Mouse (Mus musculus) spleen, adult 2 months (tissue): ENCODE measurements around the gene Cfl1. TPM values are rescaled to one million over a fixed set of nuclear protein-coding genes. Genes with fewer than 3 reads are reported as not detected.

Source experiments
- DNase-seq, 2 experiments: peaks; one replicate each; pipeline versions ENCODE4 v3.0.0 to v3.0.0-alpha.2; 2012 to 2021; ENCODE audit warnings: low spot score in 2 of 2, low read depth in 1 of 2
- H3K27ac ChIP-seq: fragments of 200-500 bp; 2 replicates; pipeline ENCODE4 v1.5.1; 2012; ENCODE audit warnings: low read length, inconsistent platforms; ENCODE audit not compliant: insufficient read depth
- H3K27me3 ChIP-seq: fragments of 200-500 bp; 2 replicates; pipeline ENCODE4 v1.6.1; 2012; ENCODE audit warnings: mild to moderate bottlenecking, moderate library complexity, low read length, inconsistent platforms; ENCODE audit not compliant: control insufficient read depth, insufficient read depth
- H3K36me3 ChIP-seq: fragments of 200-500 bp; 2 replicates; pipeline ENCODE4 v1.6.1; 2012; ENCODE audit warnings: mild to moderate bottlenecking, low read length, inconsistent platforms; ENCODE audit not compliant: control insufficient read depth, insufficient read depth
- H3K4me1 ChIP-seq: fragments of 200-500 bp; 2 replicates; pipeline ENCODE4 v1.6.1; 2011; ENCODE audit warnings: inconsistent platforms; ENCODE audit not compliant: control insufficient read depth, insufficient read depth, insufficient read length
- H3K4me3 ChIP-seq: fragments of 200-500 bp; 2 replicates; pipeline ENCODE4 v1.5.1; 2011; ENCODE audit warnings: mild to moderate bottlenecking, inconsistent platforms; ENCODE audit not compliant: insufficient read depth, insufficient read length; ENCODE audit errors: extremely low read depth
- CTCF ChIP-seq: fragments of 200-500 bp; IDR thresholded peaks from 2 replicates; pipeline ENCODE4 v1.5.1; 2011; ENCODE audit warnings: mild to moderate bottlenecking, inconsistent platforms; ENCODE audit not compliant: insufficient read depth, insufficient read length, insufficient replicate concordance; ENCODE audit errors: extremely low read depth
- POLR2A ChIP-seq: fragments of 200-500 bp; IDR thresholded peaks from 2 replicates; pipeline ENCODE4 v1.6.1; 2011; ENCODE audit warnings: low read depth, low read length, inconsistent platforms
- WGBS: fragments of 180-500 bp; shearing (Covaris S2); methylation state at CpG from one replicate; pipeline ENCODE4 v1.1.7; 2018; 5-methylcytosine and 5-hydroxymethylcytosine counted together
- polyA plus RNA-seq: library from polyadenylated mRNA; depleted of rRNA; stranded (reverse); fragments of >200 nt; gene quantifications from 2 replicates; pipeline ENCODE4 v1.2.3, GENCODE M21; 2012

Cfl1 gene
- polyA plus RNA-seq, 1 experiment = 427 TPM

GRCm38 (mm10) chr19:5495353-5496051 is 5.2 kb downstream of the Cfl1 start:
- WGBS = 89% methylated on average over 12 of the region's 12 CpGs
- no peak overlapping the region for H3K4me3 ChIP-seq
- no peaks in the 10 kb centered on the region for H3K27me3 ChIP-seq
- no peak for DNase-seq
- no peak overlapping the region for H3K27ac ChIP-seq
- H3K36me3 ChIP-seq = peaks cover 41% of the 10 kb centered on the region
- no peak for TF ChIP-seq POLR2A
- no peak for TF ChIP-seq CTCF
- H3K4me1 ChIP-seq = no peaks in the 10 kb centered on the region

GRCm38 (mm10) chr19:5496052-5496370 is 5.8 kb downstream of the Cfl1 start:
- whole genome bisulfite sequencing = 94% methylated on average over 16 of the region's 16 CpGs

GRCm38 (mm10) chr19:5500330-5500875 is 10.1 kb downstream of the Cfl1 start:
- TF ChIP-seq CTCF (no peak), POLR2A (no peak)
- no peak for DNase-seq
- Histone ChIP-seq H3K4me3 (no peak overlapping the region), H3K27me3 (no peaks in the 10 kb centered on the region), H3K36me3 (peaks cover 22% of the 10 kb centered on the region), H3K27ac (no peak overlapping the region), H3K4me1 (no peaks in the 10 kb centered on the region)
- WGBS = 84% methylated on average over 2 of the region's 2 CpGs

More at GRCm38 (mm10) chr19:5496052-5496370, 5.8 kb downstream of the Cfl1 start:
- no peak for DNase-seq
- H3K36me3 ChIP-seq = peaks cover 41% of the 10 kb centered on the region
- H3K4me1 ChIP-seq = no peaks in the 10 kb centered on the region
- no peak for TF ChIP-seq CTCF
- no peak for TF ChIP-seq POLR2A
- H3K4me3 ChIP-seq = no peak overlapping the region
- no peak overlapping the region for H3K27ac ChIP-seq
- no peaks in the 10 kb centered on the region for H3K27me3 ChIP-seq

GRCm38 (mm10) chr19:5503687-5504086 is 13.4 kb downstream of the Cfl1 start, which contains the start of gene 1700020D05Rik:
1700020D05Rik (minus strand) TSS chr19:5503787.
- WGBS = 92% methylated on average over 17 of the region's 17 CpGs
- Histone ChIP-seq H3K27ac (no peak within 1 kb of the TSS), H3K4me3 (no peak within 1 kb of the TSS), H3K4me1 (no peaks in the 10 kb centered on the region), H3K36me3 (no peaks in the 10 kb centered on the region; the same call in 1 of the 2 replicates), H3K27me3 (no peaks in the 10 kb centered on the region)
- TF ChIP-seq CTCF (no peak), POLR2A (no peak)
- DNase-seq = no peak

- Histone ChIP-seq H3K4me1 (peaks cover 7% of the 10 kb centered on the region; the same call in 1 of the 2 replicates), H3K36me3 (no peaks in the 10 kb centered on the region), H3K27ac (peak within 1 kb of the TSS; percentile 50), H3K4me3 (peak within 1 kb of the TSS; percentile 65), H3K27me3 (no peaks in the 10 kb centered on the region)
- peak; percentile 11; the same call in 1 of the 2 replicates for TF ChIP-seq POLR2A
- no peak for TF ChIP-seq CTCF
- DNase-seq = peak; percentile 98
- WGBS = 3% methylated on average over 47 of the region's 47 CpGs
Observed at GRCm38 (mm10) chr19:5510031-5511026, 20.1 kb downstream of the Cfl1 start, which contains the start of gene Snx32. Snx32 (minus strand) TSS chr19:5510538.

- TF ChIP-seq POLR2A (no peak), CTCF (no peak)
- H3K4me1 ChIP-seq = peaks cover 7% of the 10 kb centered on the region; the same call in 1 of the 2 replicates
- 15% methylated on average over 15 of the region's 15 CpGs for WGBS
- peak overlapping the region; percentile 65 for H3K4me3 ChIP-seq
- no peaks in the 10 kb centered on the region for H3K27me3 ChIP-seq
- H3K36me3 ChIP-seq = no peaks in the 10 kb centered on the region
- peak overlapping the region; percentile 50 for H3K27ac ChIP-seq
- DNase-seq = no peak
Observed at GRCm38 (mm10) chr19:5511074-5511632, 20.9 kb downstream of the Cfl1 start.
